Mouse (Mus musculus): ENCODE measurements at regions not wholly inside any gene's neighbourhood (a gene's known extent, or its start where the extent isn't known, plus 50 kb on each side); places are given as distances from the start of the nearest gene placed in this dataset.

- no peak for TF ChIP-seq POLR2A (IDR thresholded peaks at IDR 0.05; ENCODE audit: low read depth, low read length)
- no peak for TF ChIP-seq CTCF (IDR thresholded peaks at IDR 0.05; ENCODE audit: extremely low read depth, insufficient read depth, insufficient read length, insufficient replicate concordance)
These were observed 128.7 kb upstream of the Ankrd55 start for GRCm38 (mm10) chr13:112159430-112160172.

Measured in spleen, adult 2 months (tissue).